Comparison of ENCODE assay signal across 10 mouse cellular contexts in the genomic region with DNA sequence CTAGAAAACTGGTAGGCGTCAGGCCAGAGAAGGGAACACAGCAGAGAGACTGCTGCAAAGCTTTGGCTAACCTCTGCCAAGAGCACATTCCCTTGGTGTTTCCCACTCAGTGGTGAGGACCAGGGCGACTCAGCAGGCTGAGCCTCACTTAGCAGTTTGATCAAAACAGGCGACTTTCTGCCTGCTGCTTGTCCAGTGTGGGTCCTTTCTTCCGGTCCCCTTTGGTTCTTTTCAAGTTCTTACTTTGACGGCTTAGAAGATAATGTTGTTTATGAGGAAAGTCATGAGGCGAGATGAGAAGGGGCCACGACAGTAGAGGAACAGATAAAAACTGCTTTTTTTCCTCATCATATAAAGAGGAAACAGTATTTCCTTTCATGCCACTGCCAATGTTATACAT. TPM values are rescaled to one million over a fixed set of nuclear protein-coding genes. Genes with fewer than 3 reads are reported as not detected.
DNase-seq lines count a peak whose midpoint lies in the region; ATAC-seq and TF ChIP-seq lines count a peak whose summit lies in the region.
"Had no signal": no experiment of that assay in that cellular context is flagged by ENCODE, and none has a peak within 500 bp of the region (broad histone marks: within the 10 kb centered on the region; RNA-seq: fewer than 3 reads in every experiment).

No protein-coding gene starts in this region.

- H3K9ac ChIP-seq in heart, embryonic 13.5 days = no peak overlapping the region
- H3K9ac ChIP-seq in lung, embryonic 15.5 days = no peak overlapping the region
- H3K9ac ChIP-seq: hindbrain, embryonic 15.5 days had no signal

- no peaks in the 10 kb centered on the region for H3K9me3 ChIP-seq in heart, embryonic 13.5 days
- no peaks in the 10 kb centered on the region for H3K9me3 ChIP-seq in lung, embryonic 15.5 days
- H3K9me3 ChIP-seq: hindbrain, embryonic 15.5 days had no signal

- H3K4me1 ChIP-seq in kidney, adult 2 months (ENCODE audit: control insufficient read depth, insufficient read depth, low read length) = peaks cover 4% of the 10 kb centered on the region; the same call in 1 of the 2 replicates
- H3K4me1 ChIP-seq in heart, embryonic 13.5 days = peaks cover 43% of the 10 kb centered on the region
- peaks cover 29% of the 10 kb centered on the region for H3K4me1 ChIP-seq in lung, embryonic 15.5 days
- H3K4me1 ChIP-seq: hindbrain, embryonic 15.5 days had no signal

- no peak overlapping the region for H3K4me3 ChIP-seq in kidney, adult 2 months (ENCODE audit: insufficient read depth, low read depth, low read length)
- no peak overlapping the region for H3K4me3 ChIP-seq in heart, embryonic 13.5 days
- no peak overlapping the region for H3K4me3 ChIP-seq in lung, embryonic 15.5 days
- H3K4me3 ChIP-seq: hindbrain, embryonic 15.5 days had no signal

- no peak for TF ChIP-seq CTCF in kidney, adult 2 months (conservative IDR thresholded peaks at IDR 0.05; ENCODE audit: insufficient read depth, insufficient read length, low read depth, low read length)

- WGBS in kidney, adult 2 months = 61% methylated on average over 7 of the region's 7 CpGs
- WGBS in heart, embryonic 13.5 days = 27% methylated on average over 7 of the region's 7 CpGs
- 31% methylated on average over 7 of the region's 7 CpGs for WGBS in lung, embryonic 15.5 days

- no peak for ATAC-seq in heart, embryonic 13.5 days (ENCODE audit: extremely low read depth, insufficient number of reproducible peaks, low FRiP score, low TSS enrichment)
- ATAC-seq in lung, embryonic 15.5 days (ENCODE audit: borderline replicate concordance, extremely low read depth, low FRiP score, low TSS enrichment) = peak; percentile 88

- DNase-seq in kidney, adult 2 months = peak; percentile 28
- no peak for DNase-seq in kidney, adult 18-20 months
- peak; percentile 41 for DNase-seq in MEL-GATA-1-ER (ENCODE audit: extremely low read depth, low read depth)
- no peak for DNase-seq in retina, embryonic 14.5 days (ENCODE audit: low spot score)
- no peak for DNase-seq in ovary, postnatal 36 days (ENCODE audit: low spot score)
- no peak for DNase-seq in neural tube, embryonic 10.5 days (ENCODE audit: extremely low spot score, low spot score)
- DNase-seq: cerebellum, adult 8-10 months had no signal

- H3K27ac ChIP-seq in kidney, adult 2 months (ENCODE audit: insufficient read depth, low read depth, low read length) = no peak overlapping the region
- peak overlapping the region; percentile 66 for H3K27ac ChIP-seq in heart, embryonic 13.5 days (replicated peaks)
- peak overlapping the region; percentile 68 for H3K27ac ChIP-seq in lung, embryonic 15.5 days
- H3K27ac ChIP-seq: hindbrain, embryonic 15.5 days had no signal

- no peaks in the 10 kb centered on the region; the same call in 1 of the 2 replicates for H3K36me3 ChIP-seq in kidney, adult 2 months (ENCODE audit: control insufficient read depth, insufficient read depth, low read length)
- H3K36me3 ChIP-seq in heart, embryonic 13.5 days = peaks cover 6% of the 10 kb centered on the region
- no peaks in the 10 kb centered on the region; the same call in 1 of the 2 replicates for H3K36me3 ChIP-seq in lung, embryonic 15.5 days
- H3K36me3 ChIP-seq: hindbrain, embryonic 15.5 days had no signal

- peak overlapping the region; percentile 16 for H3K4me2 ChIP-seq in heart, embryonic 13.5 days
- peak overlapping the region; percentile 1; the same call in 1 of the 2 replicates for H3K4me2 ChIP-seq in lung, embryonic 15.5 days
- H3K4me2 ChIP-seq: hindbrain, embryonic 15.5 days had no signal

- H3K27me3 ChIP-seq in kidney, adult 2 months (replicated peaks; ENCODE audit: control insufficient read depth, insufficient read depth, low read length) = no peaks in the 10 kb centered on the region
- no peaks in the 10 kb centered on the region for H3K27me3 ChIP-seq in heart, embryonic 13.5 days (replicated peaks)
- H3K27me3 ChIP-seq in lung, embryonic 15.5 days = no peaks in the 10 kb centered on the region
- H3K27me3 ChIP-seq: hindbrain, embryonic 15.5 days had no signal

- no peak for TF ChIP-seq POLR2A in kidney, adult 2 months (IDR thresholded peaks at IDR 0.05; ENCODE audit: low read depth, low read length)

RNA-seq across cellular contexts. Expression of gene Adk, which starts 49.2 kb away (rescaled TPM):
- polyA plus RNA-seq in kidney, adult 2 months (2012; rRNA removed) = 92.5 and 121 TPM in 2 replicates
- 242 and 253 TPM in 2 replicates for polyA plus RNA-seq in heart, embryonic 13.5 days (2015; fragmentation: Nextera tagmentation; extraction: Ambion mirVana)
- polyA plus RNA-seq in lung, embryonic 15.5 days (2015; fragmentation: Nextera tagmentation; extraction: Ambion mirVana) = 197 and 203 TPM in 2 replicates

RNA-seq across cellular contexts. Expression of gene Ap3m1, which starts 49.3 kb away (rescaled TPM):
- 23.5 and 25.5 TPM in 2 replicates for polyA plus RNA-seq in kidney, adult 2 months (2012; rRNA removed)
- polyA plus RNA-seq in heart, embryonic 13.5 days (2015; fragmentation: Nextera tagmentation; extraction: Ambion mirVana) = 59.6 and 64.6 TPM in 2 replicates
- polyA plus RNA-seq in lung, embryonic 15.5 days (2015; fragmentation: Nextera tagmentation; extraction: Ambion mirVana) = 68.8 and 77.8 TPM in 2 replicates

Comparison
In these comparisons a context has a peak if more than half of its experiments do, and no peak if none do; other contexts are left out.
1. DNase-seq: peak in kidney, adult 2 months (single experiment) and MEL-GATA-1-ER (single experiment); none in kidney, adult 18-20 months (single experiment), retina, embryonic 14.5 days (single experiment), ovary, postnatal 36 days (single experiment) and neural tube, embryonic 10.5 days (single experiment).